Comparison of ENCODE assay signal across 18 mouse cellular contexts in genomic region chr9:78985184-78985864, GRCm38 (mm10).
"Had no signal": no experiment of that assay in that cellular context is flagged by ENCODE, and none has a peak within 500 bp of the region (broad histone marks: within the 10 kb centered on the region; RNA-seq: fewer than 3 reads in every experiment).

No protein-coding gene starts in this region.

- H3K9me3 ChIP-seq: midbrain, embryonic 10.5 days; midbrain, embryonic 12.5 days; neural tube, embryonic 13.5 days; neural tube, embryonic 15.5 days had no signal

- H3K4me1 ChIP-seq: midbrain, embryonic 10.5 days; midbrain, embryonic 12.5 days; neural tube, embryonic 13.5 days; neural tube, embryonic 15.5 days had no signal

- H3K4me3 ChIP-seq: midbrain, embryonic 10.5 days; midbrain, embryonic 12.5 days; myocyte; neural tube, embryonic 13.5 days; neural tube, embryonic 15.5 days had no signal

- ATAC-seq: midbrain, embryonic 16.5 days had no signal

- H3K4me2 ChIP-seq: lung, embryonic 14.5 days; midbrain, embryonic 12.5 days; neural tube, embryonic 13.5 days; neural tube, embryonic 15.5 days had no signal

- DNase-seq: lung, embryonic 14.5 days; lung, postnatal 10 days; lung, postnatal 4 days; midbrain, embryonic 14.5 days; retina, postnatal 1 day; right cerebral cortex, adult 18-20 months; right cerebral cortex, postnatal 25 days; right cerebral cortex, postnatal 4 days; spleen, adult 18-20 months; thymus, adult 18-20 months; thymus, postnatal 14 days; thymus, postnatal 36 days had no signal

- H3K9ac ChIP-seq: lung, embryonic 14.5 days; midbrain, embryonic 12.5 days; neural tube, embryonic 13.5 days; neural tube, embryonic 15.5 days had no signal

- H3K36me3 ChIP-seq: midbrain, embryonic 10.5 days; midbrain, embryonic 12.5 days; neural tube, embryonic 13.5 days; neural tube, embryonic 15.5 days had no signal

- H3K27me3 ChIP-seq: midbrain, embryonic 12.5 days; neural tube, embryonic 13.5 days; neural tube, embryonic 15.5 days had no signal

- H3K27ac ChIP-seq: midbrain, embryonic 10.5 days; midbrain, embryonic 12.5 days; neural tube, embryonic 13.5 days; neural tube, embryonic 15.5 days had no signal
